Mouse (Mus musculus) cerebellum, adult 9-11 months (tissue): ENCODE measurements around the gene Xpo6.

Experiments
- DNase-seq: peaks from one replicate; pipeline ENCODE4 v3.0.0; 2022

Gene Xpo6

GRCm38 (mm10) chr7:126200178-126200996, at the start of gene Xpo6:
Gene Xpo6 (minus strand): TSS chr7:126200501.
- DNase-seq = peak; percentile 95

GRCm38 (mm10) chr7:126249986-126250385, 49.7 kb upstream of the Xpo6 start:
- peak; percentile 83 for DNase-seq

GRCm38 (mm10) chr7:126249146-126249545, 48.8 kb upstream of the Xpo6 start:
- DNase-seq = no peak

GRCm38 (mm10) chr7:126248641-126249141, 48.4 kb upstream of the Xpo6 start:
- peak; percentile 67 for DNase-seq

- DNase-seq = peak; percentile 78
These were observed 47.8 kb upstream of the Xpo6 start for GRCm38 (mm10) chr7:126248088-126248487.

GRCm38 (mm10) chr7:126244168-126244750, 44.0 kb upstream of the Xpo6 start:
- peak; percentile 53 for DNase-seq

GRCm38 (mm10) chr7:126240814-126241360, 40.6 kb upstream of the Xpo6 start:
- no peak for DNase-seq

- DNase-seq = no peak
These were observed 36.5 kb upstream of the Xpo6 start for GRCm38 (mm10) chr7:126236794-126237192.

GRCm38 (mm10) chr7:126236083-126236793, 35.9 kb upstream of the Xpo6 start:
- DNase-seq = no peak

- DNase-seq = no peak
These were observed 34.3 kb upstream of the Xpo6 start for GRCm38 (mm10) chr7:126234611-126235010.

GRCm38 (mm10) chr7:126232345-126233071, 32.2 kb upstream of the Xpo6 start:
- DNase-seq = no peak

GRCm38 (mm10) chr7:126230357-126231148, 30.3 kb upstream of the Xpo6 start:
- DNase-seq = no peak

- DNase-seq = no peak
These were observed 25.8 kb upstream of the Xpo6 start for GRCm38 (mm10) chr7:126226136-126226535.

GRCm38 (mm10) chr7:126222753-126223152, 22.5 kb upstream of the Xpo6 start:
- DNase-seq = no peak

- no peak for DNase-seq
These were observed 20.3 kb upstream of the Xpo6 start for GRCm38 (mm10) chr7:126220611-126221010.

- DNase-seq = no peak
These were observed 18.0 kb upstream of the Xpo6 start for GRCm38 (mm10) chr7:126218311-126218710.

GRCm38 (mm10) chr7:126216867-126217266, 16.6 kb upstream of the Xpo6 start:
- DNase-seq = peak; percentile 91

GRCm38 (mm10) chr7:126210856-126211255, 10.6 kb upstream of the Xpo6 start:
- no peak for DNase-seq

- no peak for DNase-seq
These were observed 670 bp upstream of the Xpo6 start for GRCm38 (mm10) chr7:126200997-126201345.

GRCm38 (mm10) chr7:126199691-126200102, 604 bp downstream of the Xpo6 start:
- DNase-seq = peak; percentile 73

GRCm38 (mm10) chr7:126198926-126199325, 1.4 kb downstream of the Xpo6 start:
- peak; percentile 35 for DNase-seq

- no peak for DNase-seq
These were observed 6.1 kb downstream of the Xpo6 start for GRCm38 (mm10) chr7:126194175-126194574.
